Mouse (Mus musculus) CD4-positive, CD25-positive, alpha-beta regulatory T cell, adult 2 months (primary cell): Measurements from ENCODE around the gene Dpp7.

ENCODE experiments used
- DNase-seq: peaks from one replicate; pipeline ENCODE4 v3.0.0-alpha.2; 2012; ENCODE audit warnings: low read depth, low spot score

The Dpp7 gene

DNA sequence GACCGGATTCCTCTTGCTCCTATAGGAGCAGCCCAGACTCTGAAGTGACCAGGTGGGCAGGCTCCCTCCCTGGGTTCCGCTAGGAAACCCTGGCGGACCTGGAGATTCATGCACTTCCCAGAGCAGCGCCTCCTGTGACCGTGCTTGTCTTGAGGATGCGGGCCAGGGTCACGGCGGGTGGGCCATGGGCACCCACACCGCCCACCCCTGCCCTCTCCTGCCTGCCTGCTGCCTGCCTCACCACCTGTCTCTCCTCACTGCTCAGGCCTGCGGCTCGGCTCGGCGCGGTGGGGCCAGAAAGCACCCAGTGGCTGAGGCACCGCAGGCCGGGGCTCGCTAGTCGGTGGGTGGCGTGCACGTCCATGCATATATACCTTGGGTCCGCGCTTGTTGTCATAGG, 45.2 kb downstream of the Dpp7 start:
- DNase-seq: no peak

DNA sequence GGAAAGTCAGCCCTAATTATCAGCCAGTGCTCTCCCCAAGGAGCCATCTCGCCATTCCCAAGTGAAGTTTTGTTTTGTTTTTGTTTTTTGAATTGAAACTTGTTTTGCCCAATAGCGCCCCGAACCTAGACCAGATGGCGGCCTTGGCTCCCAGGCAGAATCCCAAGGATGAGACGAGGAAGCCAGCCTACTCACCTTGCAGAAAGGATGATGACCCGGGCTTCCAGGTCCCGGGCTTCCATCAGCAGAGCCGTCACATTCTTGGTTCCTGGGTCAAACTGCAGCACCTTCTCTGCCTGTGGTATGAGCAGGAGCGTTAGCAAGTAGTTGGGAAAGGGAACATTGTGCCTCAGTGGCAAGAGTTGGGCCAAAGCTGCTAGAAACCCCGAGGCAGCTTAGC, 46.0 kb downstream of the Dpp7 start:
- DNase-seq: no peak

DNA sequence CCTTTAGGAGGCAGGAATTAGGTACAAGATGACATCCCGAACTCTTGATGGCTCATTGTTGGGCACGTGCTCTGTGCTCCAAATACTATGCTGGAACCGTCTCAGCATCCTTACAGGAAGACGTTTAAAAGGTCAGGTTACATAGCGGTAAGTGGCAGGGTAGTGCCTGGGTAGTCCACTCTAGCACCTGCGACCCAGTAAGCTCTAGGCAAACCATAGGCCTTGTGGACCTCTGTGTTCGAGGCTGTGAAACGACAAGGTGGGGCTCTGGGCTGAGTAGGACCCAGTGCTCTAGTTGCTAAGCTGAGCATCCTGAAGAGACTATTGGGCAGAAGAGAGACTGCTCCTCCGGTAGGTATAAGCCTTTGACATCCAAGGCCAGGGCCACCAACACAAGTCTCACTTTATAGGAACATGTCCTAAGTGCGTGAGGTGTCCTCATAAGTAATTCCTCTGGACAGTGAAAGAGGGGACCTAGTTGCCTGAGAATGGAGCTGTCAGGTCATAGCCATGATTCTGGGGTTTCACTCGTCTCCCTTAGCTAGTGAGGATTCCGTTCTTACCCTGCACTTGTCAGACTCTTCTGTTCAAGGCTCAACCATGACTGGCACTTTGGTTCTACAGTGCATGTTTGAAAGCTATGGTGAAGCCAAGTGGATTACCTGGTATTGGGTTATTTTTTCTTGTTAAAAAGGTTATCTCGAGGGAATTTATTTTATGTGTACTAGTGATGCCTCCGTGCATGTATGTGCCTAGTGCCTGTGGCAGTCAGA, 50.4 kb downstream of the Dpp7 start:
- DNase-seq: no peak

DNA sequence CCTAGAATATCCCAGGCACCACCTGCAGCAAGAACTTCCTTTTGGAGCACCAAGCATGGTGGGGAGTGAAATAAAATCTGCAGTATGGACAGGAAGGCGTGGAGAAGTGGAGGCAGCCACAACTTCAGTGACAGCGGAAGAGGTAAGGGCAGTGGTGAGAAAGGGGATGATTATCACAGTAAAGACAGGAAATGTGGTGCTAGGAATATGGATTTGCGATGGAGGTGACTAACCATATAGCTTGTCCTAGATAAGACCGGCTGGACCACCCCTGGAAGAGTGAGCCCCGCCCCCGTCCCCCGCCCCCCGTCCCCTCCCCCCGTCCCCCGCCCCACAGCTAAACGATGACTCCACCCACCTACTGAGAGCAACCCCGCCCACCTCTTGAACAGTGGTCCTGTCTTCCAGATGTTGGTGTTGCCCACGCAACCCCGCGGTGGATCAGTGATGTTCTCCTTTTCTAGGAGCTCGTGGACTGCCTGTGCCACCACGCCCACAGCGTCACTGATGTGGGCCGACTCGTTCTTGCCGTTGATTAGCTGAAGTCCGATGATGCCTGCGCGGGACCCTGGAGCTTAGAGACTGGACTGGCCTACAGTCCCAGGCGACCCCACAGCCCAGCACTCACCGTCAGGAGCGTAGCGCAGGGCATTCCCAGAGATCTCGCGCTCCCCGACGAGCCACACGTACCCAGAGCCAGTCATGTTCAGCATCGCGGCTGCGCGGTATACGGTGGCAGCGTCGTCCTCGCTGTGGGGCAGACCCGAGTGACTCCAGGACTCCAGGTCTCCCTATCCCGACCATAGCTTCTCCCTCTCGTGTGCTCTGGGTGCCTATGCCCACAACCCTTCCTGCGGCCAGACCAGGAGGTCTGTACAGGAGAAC, 51.3 kb downstream of the Dpp7 start:
- DNase-seq: peak; percentile 60

DNA sequence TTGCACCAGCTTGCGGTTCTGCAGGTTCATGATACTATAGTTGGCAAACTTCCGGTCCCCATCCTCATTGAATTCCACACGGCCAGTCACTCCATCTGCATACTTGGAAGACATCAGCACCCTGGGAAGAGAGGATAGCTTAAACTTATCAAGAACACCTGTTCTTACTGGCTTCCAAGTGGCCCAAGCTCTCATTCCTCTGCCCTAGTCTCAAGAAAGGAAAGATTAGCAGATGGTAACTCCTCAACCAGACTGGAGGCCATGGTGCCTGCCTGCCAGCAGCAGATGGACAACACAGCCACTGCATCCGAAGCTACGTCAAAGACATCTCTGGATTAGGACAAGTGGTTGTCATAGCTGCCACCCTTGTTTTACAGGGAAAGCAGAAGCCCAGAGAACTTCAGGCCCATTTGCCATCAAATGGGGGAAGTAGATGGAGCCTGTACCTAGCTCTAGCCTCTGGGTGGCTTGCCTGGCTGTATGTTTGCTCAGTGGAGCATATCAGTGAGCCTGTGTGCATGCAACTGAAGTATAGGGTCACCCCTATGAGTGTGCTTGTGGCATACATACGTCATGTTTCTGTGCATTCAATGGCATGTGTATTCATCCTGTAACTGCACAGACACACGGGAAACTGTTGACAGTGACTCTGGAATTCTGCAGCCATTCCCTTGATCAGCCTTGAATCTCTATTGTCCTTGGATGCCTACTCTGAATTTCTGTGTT, 52.1 kb downstream of the Dpp7 start:
- DNase-seq: no peak

DNA sequence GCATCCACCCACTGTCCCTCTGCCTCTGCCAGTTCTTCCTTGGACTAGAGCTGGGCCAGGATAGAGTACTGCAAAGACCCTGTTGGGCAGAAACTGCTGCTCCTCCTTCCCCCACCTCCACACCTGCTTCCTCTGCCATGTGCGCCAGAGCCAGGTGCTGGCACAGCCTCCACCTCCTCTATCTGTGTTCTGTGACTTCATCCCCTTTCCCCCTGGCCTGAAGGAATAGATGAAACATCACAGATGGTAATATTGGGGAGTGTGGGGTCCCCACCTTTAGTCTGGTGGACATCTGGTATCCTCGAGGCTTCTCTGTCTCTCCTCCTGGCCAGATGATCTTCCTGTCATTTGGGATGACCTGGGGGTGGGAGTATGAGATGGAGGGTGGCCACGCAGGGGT, 52.7 kb downstream of the Dpp7 start:
- no peak for DNase-seq
